Mouse (Mus musculus) lung, postnatal 10 days (tissue): ENCODE data around the gene Pcif1.
A peak's percentile ranks its signal among the peaks of the same experiment; 100 is the strongest.

ENCODE experiments used
- DNase-seq: peaks from one replicate; pipeline ENCODE4 v3.0.0; 2021

Gene Pcif1

GRCm38 (mm10) chr2:164895885-164896284, 16.8 kb downstream of the Pcif1 start:
- no peak for DNase-seq

DNA sequence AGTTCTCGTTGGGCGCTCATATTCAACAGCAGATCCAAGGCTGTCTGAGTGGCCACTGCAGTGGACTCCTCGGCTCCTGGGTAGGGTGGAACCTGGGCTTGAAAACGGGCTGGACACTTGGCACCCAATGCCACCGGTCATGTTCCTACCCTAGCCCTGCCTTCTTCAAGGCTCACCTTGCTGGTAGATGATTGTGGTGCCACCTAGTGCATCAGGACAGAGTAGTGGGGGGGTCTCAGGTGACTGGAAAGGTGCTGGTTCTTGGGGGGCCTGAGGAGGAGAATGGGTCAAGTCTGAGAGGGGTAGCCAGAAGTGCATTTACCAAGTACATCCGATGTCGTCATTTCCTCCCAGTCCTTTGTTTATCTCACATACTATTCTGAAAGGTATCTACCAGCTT, 18.9 kb downstream of the Pcif1 start:
- no peak for DNase-seq

GRCm38 (mm10) chr2:164899034-164899433, 19.9 kb downstream of the Pcif1 start:
- no peak for DNase-seq

DNA sequence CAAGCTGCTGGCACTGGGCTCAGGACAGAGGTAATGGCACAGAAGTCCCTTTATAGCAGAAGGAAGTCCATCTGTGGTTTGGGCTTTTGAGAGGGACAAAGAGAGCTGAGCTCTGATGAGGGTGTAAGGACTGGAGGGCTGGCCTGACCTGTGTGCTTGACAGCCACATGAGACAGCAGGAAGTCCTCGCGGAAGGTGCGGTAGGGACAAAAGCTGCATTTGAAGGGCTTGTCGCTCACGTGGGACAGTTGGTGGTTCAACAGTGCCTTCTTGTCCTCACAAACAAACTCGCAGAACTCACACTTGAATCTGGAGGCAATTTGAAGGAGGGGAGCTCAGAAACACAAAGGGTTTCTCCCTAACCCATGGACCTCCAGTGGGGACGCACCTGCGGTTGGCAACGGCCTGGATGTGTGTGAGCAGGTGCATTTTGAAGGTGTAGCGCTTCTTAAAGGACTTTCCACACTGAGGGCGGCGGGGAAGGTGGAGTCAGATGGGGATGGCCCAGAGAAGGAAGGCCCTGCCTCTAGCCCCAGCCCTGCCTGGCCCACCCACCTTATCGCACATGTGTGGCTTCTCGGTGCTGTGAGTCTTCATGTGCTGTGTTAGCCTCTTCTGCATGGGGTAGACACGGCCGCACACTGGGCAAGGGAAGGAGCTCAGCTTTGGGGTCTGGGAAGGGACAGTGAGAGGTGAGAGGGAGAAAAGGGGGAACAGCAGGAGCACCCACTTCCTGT, 20.8 kb downstream of the Pcif1 start:
- DNase-seq: no peak

- DNase-seq: no peak
Observed at GRCm38 (mm10) chr2:164901380-164901779, 22.3 kb downstream of the Pcif1 start.

DNA sequence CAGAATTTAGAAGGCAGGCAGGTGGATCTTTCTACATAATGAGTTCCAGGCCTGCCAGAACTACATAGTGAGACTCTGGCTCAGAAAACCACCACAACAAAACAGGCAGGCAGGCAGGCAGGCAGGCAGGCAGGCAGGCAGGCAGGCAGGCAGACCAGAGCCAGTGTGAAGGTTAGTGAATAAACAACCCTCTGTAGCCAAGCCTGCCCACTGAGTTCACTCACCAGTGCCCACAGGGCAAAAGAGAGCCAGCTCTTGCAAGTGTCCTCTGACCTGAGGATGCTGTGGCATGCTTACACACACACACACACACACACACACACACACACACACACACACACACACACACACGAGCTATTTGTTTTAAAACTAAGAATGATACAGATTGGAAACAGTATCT, 24.4 kb downstream of the Pcif1 start:
- DNase-seq: no peak

DNA sequence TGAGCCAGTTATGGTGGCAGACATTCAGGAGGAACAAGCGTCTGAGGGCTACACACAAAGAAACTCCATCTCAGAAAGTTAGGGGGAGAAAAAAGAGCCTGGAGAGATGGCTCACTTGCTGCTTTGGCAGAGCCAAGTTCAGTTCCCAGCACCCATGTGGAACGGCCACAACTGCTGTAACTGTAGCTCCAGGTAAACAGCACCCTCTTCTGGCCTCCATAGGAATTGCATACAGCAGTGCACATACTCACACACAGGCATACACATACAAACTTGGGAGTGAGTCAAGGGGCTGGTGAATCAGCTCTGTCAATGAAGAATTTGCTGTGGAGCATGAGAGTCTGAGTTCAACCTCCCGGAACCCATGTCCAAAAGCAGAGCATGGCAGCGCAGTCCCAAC, 27.0 kb downstream of the Pcif1 start:
- no peak for DNase-seq

DNA sequence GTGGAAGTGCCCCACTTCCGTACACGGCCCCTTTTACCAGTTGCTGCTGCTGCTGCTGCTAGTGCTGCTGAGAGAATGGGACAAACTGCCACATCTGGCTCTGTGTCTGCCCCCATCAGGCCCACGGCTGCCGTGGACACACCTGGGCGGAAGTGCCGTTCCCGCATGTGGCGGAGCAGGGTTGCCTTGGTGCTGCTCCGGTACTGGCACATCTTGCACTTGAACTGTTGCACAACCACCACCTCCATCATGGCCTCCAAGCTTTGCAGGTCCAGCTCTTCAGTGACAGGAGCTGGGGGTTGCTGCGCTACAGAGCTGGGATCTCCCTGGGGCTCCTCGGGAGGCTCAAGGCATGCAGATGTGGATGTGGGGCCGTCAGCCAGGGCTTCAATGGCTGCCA, 28.4 kb downstream of the Pcif1 start:
- DNase-seq: no peak

DNA sequence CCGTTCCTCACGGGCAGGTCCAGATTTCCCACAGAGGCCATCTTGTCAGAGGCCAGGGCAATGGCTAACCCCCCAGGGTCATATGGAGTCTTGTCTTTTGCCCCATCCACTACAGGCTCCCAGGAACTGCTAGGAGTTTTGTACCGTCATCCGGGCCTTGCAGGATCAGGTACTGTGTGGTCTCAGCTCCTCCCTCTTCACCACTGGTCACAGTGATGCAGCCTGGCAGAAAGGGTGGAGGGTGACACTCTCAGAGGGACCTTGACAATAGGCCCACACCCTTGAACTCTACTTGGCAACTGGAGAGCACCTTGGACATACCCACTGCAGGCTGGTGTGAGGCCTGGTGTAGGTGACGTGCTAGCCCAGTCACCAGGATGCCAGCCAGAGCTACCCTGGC, 28.9 kb downstream of the Pcif1 start:
- DNase-seq: no peak

GRCm38 (mm10) chr2:164909100-164909499, 30.0 kb downstream of the Pcif1 start:
- no peak for DNase-seq

DNA sequence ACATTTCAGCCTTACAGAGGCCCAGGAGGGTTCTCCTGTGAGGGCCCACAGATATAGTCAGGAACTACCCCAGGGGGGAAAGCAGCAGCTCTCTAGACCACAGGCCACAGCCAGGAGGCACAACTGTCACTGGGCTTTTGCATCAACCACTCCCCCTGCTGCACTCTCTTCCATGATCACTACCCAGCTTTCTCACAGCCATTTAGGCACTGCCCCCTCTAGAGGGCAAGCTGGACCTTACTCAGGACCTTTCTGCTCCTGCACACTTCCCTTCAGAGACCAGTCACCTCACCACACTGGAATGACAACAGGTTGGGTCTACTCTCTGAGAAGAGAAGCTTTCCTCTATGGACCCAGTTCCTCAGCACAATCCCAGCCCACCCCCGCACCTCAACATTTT, 30.4 kb downstream of the Pcif1 start:
- peak; percentile 80 for DNase-seq

GRCm38 (mm10) chr2:164910360-164911061, 31.4 kb downstream of the Pcif1 start:
- DNase-seq: peak; percentile 35

- peak; percentile 95 for DNase-seq
Observed at GRCm38 (mm10) chr2:164911086-164912048, 32.3 kb downstream of the Pcif1 start, which contains the start of gene Zfp335. TSS of gene Zfp335 (minus strand) at chr2:164911757.

GRCm38 (mm10) chr2:164912151-164912550, 33.0 kb downstream of the Pcif1 start:
- DNase-seq: peak; percentile 48

DNA sequence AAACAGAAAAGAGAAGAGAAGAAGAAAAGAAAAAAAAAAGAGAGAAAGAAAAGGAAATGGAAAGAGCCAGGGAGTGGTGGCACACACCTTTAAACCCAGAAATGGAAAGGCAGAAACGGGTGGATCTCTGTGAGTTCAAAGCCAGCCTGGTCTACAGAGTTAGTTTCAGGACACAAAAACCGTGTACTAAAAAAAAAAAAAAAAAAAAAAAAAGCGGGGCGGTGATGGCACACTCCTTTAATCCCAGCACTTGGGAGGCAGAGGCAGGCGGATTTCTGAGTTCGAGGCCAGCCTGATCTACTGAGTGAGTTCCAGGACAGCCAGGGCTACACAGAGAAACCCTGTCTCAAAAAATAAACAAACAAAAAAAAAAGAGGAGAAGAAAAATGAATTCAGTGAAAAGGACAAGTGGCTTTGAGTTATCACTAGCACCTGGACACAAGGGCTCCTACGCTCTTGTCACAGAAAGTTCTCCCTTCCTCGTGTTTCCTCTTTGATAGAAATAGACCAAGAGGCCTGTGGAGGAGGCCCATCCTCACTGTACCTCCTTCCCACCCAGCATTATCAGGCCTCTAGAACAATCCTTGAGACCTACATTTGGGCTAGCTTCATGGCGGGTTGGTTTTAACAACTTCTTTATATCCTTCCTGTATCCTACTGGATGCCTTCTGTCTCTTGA, 33.8 kb downstream of the Pcif1 start:
- no peak for DNase-seq

GRCm38 (mm10) chr2:164913428-164913786, 34.3 kb downstream of the Pcif1 start:
- peak; percentile 68 for DNase-seq

DNA sequence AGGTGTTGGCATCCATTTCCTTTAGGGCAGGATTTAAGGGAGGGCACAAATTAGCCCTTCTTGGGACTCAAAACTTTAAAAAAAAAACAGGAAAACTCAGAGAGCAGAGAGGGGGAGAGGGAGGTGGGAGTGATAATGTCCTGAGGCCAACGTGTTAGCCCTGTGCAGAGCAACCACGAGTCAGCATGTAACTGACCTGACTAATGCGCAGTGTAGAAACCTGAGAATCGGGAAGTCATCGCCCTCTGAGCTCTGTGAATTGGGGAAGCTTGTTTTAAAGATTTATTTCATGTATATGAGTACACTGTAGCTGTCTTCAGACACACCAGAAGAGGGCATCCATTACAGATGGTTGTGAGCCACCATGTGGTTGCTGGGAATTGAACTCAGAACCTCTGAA, 37.7 kb downstream of the Pcif1 start:
- no peak for DNase-seq

- DNase-seq: no peak
Observed at GRCm38 (mm10) chr2:164917371-164917770, 38.3 kb downstream of the Pcif1 start.

DNA sequence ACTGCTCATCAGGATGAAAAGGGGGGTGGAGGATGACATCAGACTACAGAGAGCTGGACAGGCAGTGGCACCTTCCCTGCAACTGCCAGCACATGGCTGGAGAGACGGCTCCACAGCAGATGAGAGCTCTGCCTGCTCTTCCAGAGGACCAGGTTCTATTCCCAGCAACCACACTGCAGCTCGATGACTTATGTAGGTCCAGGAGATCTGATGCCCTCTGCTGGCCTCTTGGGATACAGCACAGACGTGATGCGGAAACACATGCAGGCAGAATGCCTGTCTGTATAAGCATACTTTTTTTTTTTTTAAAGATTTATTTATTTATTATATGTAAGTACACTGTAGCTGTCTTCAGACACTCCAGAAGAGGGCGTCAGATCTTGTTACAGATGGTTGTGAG, 39.2 kb downstream of the Pcif1 start:
- DNase-seq: peak; percentile 40

GRCm38 (mm10) chr2:164921984-164922383, 42.9 kb downstream of the Pcif1 start:
- no peak for DNase-seq

DNA sequence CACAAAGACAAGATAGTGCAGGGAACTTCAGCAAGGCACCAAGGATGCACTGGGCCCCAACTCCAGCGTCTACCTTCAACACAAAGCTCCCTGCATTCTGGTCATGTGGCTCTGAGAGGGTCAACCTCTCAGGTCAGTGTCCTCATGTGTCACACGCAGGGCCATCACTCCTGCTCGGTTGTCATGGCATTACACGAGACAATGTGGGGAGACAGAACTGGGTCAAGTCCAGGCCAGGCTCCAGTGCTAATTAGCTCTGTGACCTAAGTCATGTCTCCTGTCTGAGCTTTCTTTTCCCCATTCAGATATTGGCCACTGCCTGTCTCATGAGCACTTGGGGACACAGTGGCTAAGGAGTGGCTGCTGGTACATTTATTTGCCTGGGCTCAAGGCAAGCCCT, 44.2 kb downstream of the Pcif1 start:
- DNase-seq: no peak

DNA sequence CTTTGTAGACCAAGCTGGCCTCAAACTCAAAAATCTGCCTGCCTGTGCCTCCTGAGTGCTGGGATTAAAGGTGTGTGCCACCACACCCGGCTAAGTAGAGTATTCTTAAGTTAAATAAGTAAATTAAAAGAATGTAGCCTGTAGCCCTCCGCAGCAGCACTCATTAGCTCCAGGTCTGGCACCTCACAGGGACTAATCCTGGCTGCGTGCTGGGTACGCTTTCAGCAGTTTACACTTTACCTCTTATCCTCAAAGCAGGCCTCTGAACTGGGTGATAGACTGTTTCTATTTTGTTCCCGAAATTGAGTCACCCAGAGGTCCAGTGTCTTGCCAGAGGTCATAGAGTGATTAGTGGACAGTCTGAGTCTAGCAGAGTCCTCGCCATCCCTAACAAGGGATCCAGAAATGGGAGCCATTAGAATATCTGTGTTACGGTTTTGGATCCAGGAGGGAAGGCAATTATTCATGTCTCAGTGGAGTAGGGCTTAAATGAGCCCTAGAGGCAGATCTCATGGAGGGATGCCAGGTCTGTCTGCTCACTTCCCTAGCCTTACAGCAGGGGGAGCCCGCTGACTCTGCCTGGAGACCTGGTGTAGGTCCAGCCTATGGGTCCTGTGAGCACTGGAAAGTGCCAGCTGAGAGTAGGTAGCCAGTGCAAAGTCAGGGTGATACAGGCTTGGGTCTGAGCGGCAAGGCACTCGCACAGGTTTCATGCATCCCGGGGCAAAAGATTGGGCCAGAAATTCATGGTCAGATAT, 45.2 kb downstream of the Pcif1 start:
- DNase-seq: peak; percentile 93
